20 mouse cellular contexts compared by ENCODE assay signal in the genomic region with DNA sequence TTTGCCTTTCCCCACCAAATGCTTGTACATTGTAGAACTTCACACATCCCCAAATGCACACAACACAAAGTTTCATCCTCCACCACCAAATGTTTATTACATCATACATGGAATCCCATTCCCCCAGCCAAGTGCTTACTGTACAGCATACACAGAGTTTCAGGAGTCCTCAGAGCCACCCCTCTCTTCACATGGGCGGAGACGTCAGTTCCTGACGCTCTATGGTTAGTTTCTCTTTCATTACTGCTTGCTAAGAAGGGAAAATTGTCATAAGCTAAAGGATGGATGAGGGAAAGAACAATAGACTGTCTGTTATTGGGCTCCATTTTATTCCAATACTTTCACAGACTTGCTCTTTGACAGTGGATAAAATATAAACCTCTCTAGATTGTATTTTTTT.
A peak's percentile ranks its signal among the peaks of the same experiment; 100 is the strongest.
DNase-seq lines count a peak whose midpoint lies in the region; ATAC-seq lines count a peak whose summit lies in the region.
"Had no signal": no experiment of that assay in that cellular context is flagged by ENCODE, and none has a peak within 500 bp of the region (broad histone marks: within the 10 kb centered on the region; RNA-seq: fewer than 3 reads in every experiment).

No protein-coding gene starts in this region.

- ATAC-seq in activated CD4-positive, CD25-positive, alpha-beta regulatory T cell, adult 4 months = peak; percentile 69
- 0 out of 2 replicates have a peak, but pooled peaks have one; percentile 37 for ATAC-seq in megakaryocyte-erythroid progenitor cell, adult 5-6 weeks (replicated peaks; ENCODE audit: low FRiP score, low TSS enrichment, poor library complexity, severe bottlenecking)
- ATAC-seq: forebrain, embryonic 13.5 days; forebrain, postnatal 0 days; hindbrain, postnatal 0 days; intestine, embryonic 16.5 days had no signal

- intact Hi-C loops in left cerebral cortex, postnatal 36 days (cut with DNase I) = no loop called here

- DNase-seq in CD4-positive helper T cell, adult 2 months (ENCODE audit: low read depth, low spot score) = peak; percentile 7
- DNase-seq in induced T-regulatory cell, adult 2 months (ENCODE audit: low read depth) = peak; percentile 14
- DNase-seq in left cerebral cortex, adult 9 months (ENCODE audit: low spot score in 2 of 2) = no peak
- no peak for DNase-seq in layer of hippocampus, adult 8-10 months (ENCODE audit: low spot score in 2 of 2)
- DNase-seq in left cerebral cortex, postnatal 36 days (ENCODE audit: low spot score in 2 of 2) = no peak
- DNase-seq: adrenal gland, postnatal 10 days; B cell, adult 2 months; cerebellum, adult 11-12 months; cerebellum, adult 9-11 months; cerebellum, postnatal 36 days; forebrain, postnatal 0 days; gastrocnemius, postnatal 14 days; heart, adult 18-20 months; heart, postnatal 10 days; heart, postnatal 4 days had no signal

Comparison
In these comparisons a context has a peak if more than half of its experiments do, and no peak if none do; other contexts are left out.
1. DNase-seq: peak in CD4-positive helper T cell, adult 2 months (single experiment) and induced T-regulatory cell, adult 2 months (single experiment); none in left cerebral cortex, adult 9 months (0 of 2), layer of hippocampus, adult 8-10 months (0 of 2) and left cerebral cortex, postnatal 36 days (0 of 2).